Mouse (Mus musculus): ENCODE data around the gene Dpy19l3. TPM values are rescaled to one million over a fixed set of nuclear protein-coding genes. Genes with fewer than 3 reads are reported as not detected.

The Dpy19l3 gene
- polyA plus RNA-seq, 2 experiments from 2014 or later, result 28.4 to 37.8 TPM

Other genes with a start within 250 kb of the Dpy19l3 start
- gene Tdrd12, start 216.7 kb downstream of the Dpy19l3 start, polyA plus RNA-seq (2017; shearing (Covaris generic)), result not detected
- gene Nudt19, start 198.2 kb downstream of the Dpy19l3 start, polyA plus RNA-seq (2017; shearing (Covaris generic)), result 10 to 100 TPM; 49.0 to 58.6 TPM
- under 1 TPM in 1 of 2 experiments, not detected in 1; 0.08 TPM for gene Rgs9bp, start 168.9 kb downstream of the Dpy19l3 start, polyA plus RNA-seq (2017; shearing (Covaris generic))
- 10 to 100 TPM; 36.5 to 46.8 TPM for gene Ankrd27, start 168.2 kb downstream of the Dpy19l3 start, polyA plus RNA-seq (2017; shearing (Covaris generic))
- gene Pdcd5, start 106.9 kb downstream of the Dpy19l3 start, polyA plus RNA-seq (2017; shearing (Covaris generic)), result 10 to 100 TPM; 56.8 to 86.6 TPM
- 1 to 10 TPM; 4.6 to 6.8 TPM for gene Zfp507, start 48.5 kb upstream of the Dpy19l3 start, polyA plus RNA-seq (2017; shearing (Covaris generic))